Mouse (Mus musculus) kidney, adult 9 months (tissue): Measurements from ENCODE around the gene Tssk1.
A peak's percentile ranks its signal among the peaks of the same experiment; 100 is the strongest.

Experiments
- DNase-seq: peaks from one replicate; pipeline ENCODE4 v3.0.0; 2022

Gene Tssk1

GRCm38 (mm10) chr16:17893923-17894322, at the start of gene Tssk1:
Tssk1 (plus strand) TSS chr16:17894223.
- DNase-seq: no peak

- no peak for DNase-seq
Observed at GRCm38 (mm10) chr16:17848431-17848830, 45.6 kb upstream of the Tssk1 start.

- peak; percentile 65 for DNase-seq
Observed at GRCm38 (mm10) chr16:17848928-17849327, 45.1 kb upstream of the Tssk1 start.

GRCm38 (mm10) chr16:17849486-17849885, 44.5 kb upstream of the Tssk1 start:
- DNase-seq: no peak

- no peak for DNase-seq
Observed at GRCm38 (mm10) chr16:17851331-17851730, 42.7 kb upstream of the Tssk1 start.

GRCm38 (mm10) chr16:17851860-17852259, 42.2 kb upstream of the Tssk1 start:
- no peak for DNase-seq

- DNase-seq: no peak
Observed at GRCm38 (mm10) chr16:17853263-17853662, 40.8 kb upstream of the Tssk1 start.

- no peak for DNase-seq
Observed at GRCm38 (mm10) chr16:17857157-17857556, 36.9 kb upstream of the Tssk1 start.

- no peak for DNase-seq
Observed at GRCm38 (mm10) chr16:17858592-17858991, 35.4 kb upstream of the Tssk1 start.

GRCm38 (mm10) chr16:17865293-17865692, 28.7 kb upstream of the Tssk1 start:
- peak; percentile 61 for DNase-seq

GRCm38 (mm10) chr16:17865770-17866169, 28.3 kb upstream of the Tssk1 start:
- DNase-seq: peak; percentile 60

GRCm38 (mm10) chr16:17871248-17871647, 22.8 kb upstream of the Tssk1 start:
- DNase-seq: no peak

- no peak for DNase-seq
Observed at GRCm38 (mm10) chr16:17872995-17873394, 21.0 kb upstream of the Tssk1 start.

GRCm38 (mm10) chr16:17875174-17875573, 18.8 kb upstream of the Tssk1 start:
- no peak for DNase-seq

GRCm38 (mm10) chr16:17876096-17876495, 17.9 kb upstream of the Tssk1 start:
- no peak for DNase-seq

GRCm38 (mm10) chr16:17879571-17879970, 14.5 kb upstream of the Tssk1 start:
- no peak for DNase-seq

- DNase-seq: no peak
Observed at GRCm38 (mm10) chr16:17882196-17882595, 11.8 kb upstream of the Tssk1 start.

- peak; percentile 22 for DNase-seq
Observed at GRCm38 (mm10) chr16:17884116-17884515, 9.9 kb upstream of the Tssk1 start.

- DNase-seq: no peak
Observed at GRCm38 (mm10) chr16:17889689-17890341, 4.2 kb upstream of the Tssk1 start.

GRCm38 (mm10) chr16:17890342-17890727, 3.7 kb upstream of the Tssk1 start:
- DNase-seq: no peak

GRCm38 (mm10) chr16:17890917-17891566, 3.0 kb upstream of the Tssk1 start:
- peak; percentile 94 for DNase-seq

- peak; percentile 99 for DNase-seq
Observed at GRCm38 (mm10) chr16:17891567-17891959, 2.5 kb upstream of the Tssk1 start, which contains the start of gene Gm20518. Gm20518 (minus strand) TSS chr16:17891671.

GRCm38 (mm10) chr16:17892606-17893005, 1.4 kb upstream of the Tssk1 start:
- peak; percentile 93 for DNase-seq

GRCm38 (mm10) chr16:17896091-17896490, 2.1 kb downstream of the Tssk1 start:
- DNase-seq: no peak

GRCm38 (mm10) chr16:17898462-17898861, 4.4 kb downstream of the Tssk1 start, which contains the start of the genes Dgcr2 and Tssk2:
Dgcr2 (minus strand) TSS chr16:17898562.
Tssk2 (plus strand) TSS chr16:17898637.
- no peak for DNase-seq
